Mouse (Mus musculus) ovary, postnatal 10 days (tissue): ENCODE measurements around the gene Sugp2.
"Not testable (repeated sequence)": the region's sequence is repeated elsewhere in the genome, so short reads cannot be mapped to it uniquely, and the experiment has no call there.

Experiments
- DNase-seq: peaks from one replicate; pipeline ENCODE4 v3.0.0; 2022; ENCODE audit warnings: low spot score

The Sugp2 gene

GRCm38 (mm10) chr8:70234080-70234780 is at the start of gene Sugp2, which contains the start of gene Armc6:
Gene Sugp2, plus strand, starts transcription at chr8:70234226.
Gene Armc6, minus strand, starts transcription at chr8:70234466.
- peak; percentile 94 for DNase-seq

DNA sequence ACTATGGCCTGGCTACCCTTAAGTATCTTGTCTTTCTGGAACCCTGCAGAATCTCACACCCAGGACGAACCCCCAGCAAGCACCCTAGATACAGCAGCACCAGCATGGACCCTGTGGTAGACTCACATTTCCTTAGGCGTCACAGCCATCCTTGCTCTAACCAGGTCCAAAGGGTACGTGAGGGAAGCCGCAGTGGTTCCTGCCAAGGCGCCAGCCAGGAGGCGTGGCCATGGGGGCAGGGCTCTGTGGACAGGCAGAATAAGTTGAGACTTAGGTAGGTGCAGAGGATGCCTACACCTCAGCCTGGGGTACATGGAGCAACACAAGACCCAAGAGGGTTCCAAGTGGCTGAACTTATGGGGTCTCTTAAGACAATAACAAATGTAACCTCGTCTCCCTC is 45.3 kb upstream of the Sugp2 start:
- no peak for DNase-seq

DNA sequence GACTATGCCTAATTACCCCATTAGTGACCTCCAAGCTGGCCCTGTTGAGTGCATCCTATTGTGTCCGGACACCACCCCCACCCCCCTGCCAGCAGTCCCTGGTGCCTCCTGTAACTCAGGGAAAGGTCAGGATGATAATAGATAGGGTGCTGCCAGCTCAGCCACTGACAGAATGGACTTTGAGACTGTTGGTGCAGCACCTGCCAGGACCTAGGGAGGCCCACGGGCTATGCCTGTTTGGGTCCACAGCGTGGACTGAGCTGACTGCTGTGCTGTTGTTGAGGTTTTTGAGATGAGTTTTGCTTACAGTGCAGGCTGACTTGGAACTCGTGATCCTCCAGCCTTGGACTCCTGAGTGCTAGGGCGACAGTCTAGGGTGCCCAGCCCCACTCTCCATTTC is 40.8 kb upstream of the Sugp2 start:
- DNase-seq: no peak

DNA sequence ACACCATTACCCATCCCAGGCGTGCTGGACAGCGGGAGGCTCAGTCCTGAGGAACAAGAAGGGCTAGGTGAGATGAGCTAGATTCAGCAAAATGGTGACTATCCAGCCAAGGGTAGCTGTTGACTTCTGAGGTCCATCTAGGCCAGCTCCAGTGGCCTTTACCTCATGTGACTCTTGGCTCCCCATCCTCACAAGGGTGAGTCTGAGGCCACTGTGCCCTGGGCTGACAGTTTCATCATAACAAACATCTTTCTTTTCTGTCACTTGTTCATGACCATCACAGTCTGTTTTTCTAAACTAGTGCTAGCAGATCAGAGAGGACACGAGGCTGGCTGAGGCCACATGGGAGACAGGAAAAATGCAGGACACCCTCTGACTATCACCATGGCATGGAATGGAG is 39.8 kb upstream of the Sugp2 start:
- no peak for DNase-seq

DNA sequence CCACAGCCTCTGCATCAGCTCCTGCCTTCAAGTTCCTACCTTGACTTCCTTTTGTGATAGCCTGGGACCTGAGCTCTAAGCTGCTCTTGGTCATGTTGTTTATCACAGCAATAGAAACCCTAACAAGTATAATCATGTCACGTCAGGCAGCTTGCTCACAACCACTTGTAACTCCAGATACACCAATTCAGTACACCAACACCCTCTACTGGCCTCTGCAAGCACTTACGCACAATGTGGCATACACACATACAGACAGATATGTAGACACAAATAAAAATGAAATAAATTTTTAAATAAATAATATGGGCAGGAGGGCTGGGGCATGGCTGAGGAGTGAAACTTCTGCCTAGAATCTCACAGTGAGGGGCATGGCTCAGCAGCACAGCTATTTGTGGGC is 38.3 kb upstream of the Sugp2 start:
- DNase-seq: no peak

- no peak for DNase-seq
Observed at GRCm38 (mm10) chr8:70197603-70198002, 36.4 kb upstream of the Sugp2 start.

- DNase-seq: no peak
Observed at GRCm38 (mm10) chr8:70200098-70200681, 33.8 kb upstream of the Sugp2 start.

DNA sequence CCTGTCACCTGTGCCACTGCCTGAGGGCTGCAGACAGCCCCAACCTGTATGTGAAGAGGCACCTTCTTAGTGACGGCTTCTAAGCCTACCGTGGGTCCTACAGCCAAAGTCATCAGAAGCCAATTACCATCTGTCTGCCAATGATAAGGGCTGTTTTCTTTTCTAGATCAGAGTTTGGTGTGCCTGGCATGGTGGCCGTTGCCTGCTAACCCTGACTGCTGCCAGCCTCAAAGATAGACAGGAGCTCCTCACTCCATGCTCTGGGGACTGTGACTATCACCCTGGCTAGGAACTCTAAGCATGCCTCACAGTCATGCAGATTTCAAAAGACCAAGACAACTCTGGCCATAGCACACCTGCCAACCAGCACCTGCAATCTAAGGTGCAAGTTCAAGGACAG is 32.6 kb upstream of the Sugp2 start:
- DNase-seq: no peak

DNA sequence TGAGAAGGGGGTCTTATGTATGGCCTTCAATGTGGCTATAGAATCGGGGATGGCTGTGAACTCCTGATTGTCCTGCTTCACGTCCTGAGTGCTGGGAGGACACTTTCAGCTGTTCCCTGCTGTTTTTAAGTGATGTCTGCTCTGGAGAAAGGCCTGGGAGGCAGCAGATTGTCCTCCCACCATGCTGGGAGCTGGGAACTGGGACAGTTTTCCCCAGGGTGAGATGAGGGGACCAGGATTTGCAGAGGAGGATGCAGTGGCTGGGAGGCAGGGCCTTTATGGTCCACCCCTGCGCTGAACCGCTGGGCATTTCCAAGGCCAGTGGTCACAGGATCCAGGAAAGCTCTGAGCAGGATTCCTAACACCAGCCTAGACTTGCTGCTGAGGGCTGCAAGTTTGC is 31.0 kb upstream of the Sugp2 start:
- DNase-seq: no peak

- DNase-seq: no peak
Observed at GRCm38 (mm10) chr8:70204757-70205156, 29.3 kb upstream of the Sugp2 start.

GRCm38 (mm10) chr8:70208130-70208529 is 25.9 kb upstream of the Sugp2 start:
- DNase-seq: no peak

GRCm38 (mm10) chr8:70210538-70210937 is 23.5 kb upstream of the Sugp2 start:
- no peak for DNase-seq

GRCm38 (mm10) chr8:70211275-70211674 is 22.8 kb upstream of the Sugp2 start:
- no peak for DNase-seq

- no peak for DNase-seq
Observed at GRCm38 (mm10) chr8:70211726-70212111, 22.3 kb upstream of the Sugp2 start.

GRCm38 (mm10) chr8:70212112-70213055 is 21.6 kb upstream of the Sugp2 start, which contains the start of gene Slc25a42:
Gene Slc25a42, minus strand, starts transcription at chr8:70212305.
- peak; percentile 82 for DNase-seq

GRCm38 (mm10) chr8:70214411-70214810 is 19.6 kb upstream of the Sugp2 start:
- DNase-seq: no peak

DNA sequence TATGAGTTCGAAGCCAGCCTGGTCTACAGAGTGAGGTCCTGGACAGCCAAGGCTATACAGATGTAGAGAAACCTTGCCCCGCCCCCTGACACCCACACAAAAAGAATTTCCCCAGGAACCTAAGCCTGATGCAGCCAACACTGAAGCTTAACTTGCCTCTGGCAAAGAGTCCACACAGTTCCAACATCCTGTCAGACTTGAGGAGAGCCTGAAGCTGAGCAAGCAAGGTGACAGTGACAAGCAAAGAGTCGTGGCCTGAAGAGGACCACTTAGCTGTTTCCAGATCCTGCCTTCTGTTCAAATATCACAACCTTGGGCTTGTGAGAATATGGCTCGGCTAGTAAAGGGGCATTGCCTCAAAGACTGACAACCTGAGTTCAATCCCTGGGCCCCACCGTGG is 18.9 kb upstream of the Sugp2 start:
- no peak for DNase-seq

DNA sequence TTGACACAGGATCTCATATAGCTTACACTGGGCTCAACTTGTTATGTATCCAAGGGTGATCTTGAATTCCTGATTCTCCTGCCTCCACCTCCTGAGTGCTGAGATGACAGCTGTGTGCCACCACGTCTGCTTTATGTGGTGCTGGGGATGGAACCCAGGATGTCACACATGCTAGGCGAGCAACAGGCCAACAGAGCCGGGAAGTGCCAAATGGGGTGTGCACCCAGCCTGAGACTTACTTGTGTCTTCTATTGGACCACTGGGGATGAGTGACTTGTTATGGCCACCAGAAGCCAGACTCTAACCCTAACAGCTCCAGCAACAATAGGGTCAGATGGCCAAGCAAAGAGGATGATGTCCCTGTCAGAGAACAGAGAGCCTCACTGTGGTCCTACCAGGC is 17.9 kb upstream of the Sugp2 start:
- DNase-seq: not testable (repeated sequence)

DNA sequence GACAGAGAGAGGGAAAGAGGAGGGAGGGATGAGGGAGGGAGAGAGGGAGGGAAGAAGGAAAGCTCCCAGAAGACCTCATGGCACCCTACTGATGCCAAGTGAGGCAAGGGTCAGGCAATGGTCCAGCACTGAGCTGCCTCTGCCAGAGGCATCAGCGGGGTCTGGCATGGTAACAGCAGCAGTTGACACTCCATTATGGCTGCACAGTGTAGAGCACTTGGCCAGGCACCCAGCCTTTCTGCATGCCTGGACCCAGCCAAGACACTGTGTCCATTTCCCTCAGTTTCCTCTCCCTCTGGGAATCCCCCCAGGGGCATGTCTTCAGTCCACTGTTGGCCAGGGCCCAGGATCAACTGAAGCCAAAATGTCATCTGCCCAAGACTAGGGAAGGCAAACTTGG is 17.5 kb upstream of the Sugp2 start:
- no peak for DNase-seq

DNA sequence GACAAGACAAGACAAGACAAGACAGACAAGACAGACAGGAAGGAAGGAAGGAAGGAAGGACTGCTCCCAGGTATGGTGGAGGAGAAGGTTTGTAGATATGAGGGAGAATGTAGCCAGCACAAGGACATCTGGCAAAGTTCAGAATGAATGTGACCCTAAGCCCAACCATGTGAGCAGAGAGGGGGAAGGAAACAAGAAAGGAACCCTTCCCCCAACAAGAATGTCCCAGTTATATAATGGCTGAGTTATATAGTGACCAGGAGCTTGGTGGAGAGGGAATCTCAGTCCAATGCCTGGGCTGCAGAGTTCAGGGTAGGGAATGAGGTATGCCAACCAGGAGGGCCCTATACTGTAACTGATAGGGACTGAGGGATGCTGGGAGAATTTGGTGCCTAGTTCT is 16.6 kb upstream of the Sugp2 start:
- DNase-seq: no peak

DNA sequence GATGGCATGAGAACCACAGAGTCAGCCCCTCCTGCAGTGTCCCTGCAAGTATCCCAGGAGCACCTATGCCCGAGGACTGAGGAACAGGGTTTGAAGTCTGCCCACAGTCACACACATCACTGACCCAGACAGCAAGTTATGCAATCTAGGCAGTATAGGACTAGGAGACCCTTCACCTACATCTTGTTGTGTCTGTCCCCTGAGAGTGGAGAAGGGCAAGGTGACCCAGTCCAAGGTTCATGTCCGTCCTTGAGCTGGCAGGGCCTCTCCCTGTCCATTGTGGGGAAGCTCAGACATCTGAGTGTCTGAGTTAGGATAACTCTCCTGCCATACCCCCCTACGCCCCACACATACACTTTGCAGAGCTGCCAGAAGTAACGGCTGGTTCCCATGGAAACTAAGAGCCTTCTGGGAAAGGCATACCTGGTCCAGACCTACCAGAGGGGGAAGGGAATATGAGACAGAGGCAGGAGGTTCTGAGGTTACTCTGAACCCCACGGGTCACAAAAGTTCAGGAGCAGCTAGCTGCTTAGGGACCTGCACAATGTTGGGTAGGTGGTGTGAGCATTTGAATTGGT is 14.8 kb upstream of the Sugp2 start:
- DNase-seq: no peak

DNA sequence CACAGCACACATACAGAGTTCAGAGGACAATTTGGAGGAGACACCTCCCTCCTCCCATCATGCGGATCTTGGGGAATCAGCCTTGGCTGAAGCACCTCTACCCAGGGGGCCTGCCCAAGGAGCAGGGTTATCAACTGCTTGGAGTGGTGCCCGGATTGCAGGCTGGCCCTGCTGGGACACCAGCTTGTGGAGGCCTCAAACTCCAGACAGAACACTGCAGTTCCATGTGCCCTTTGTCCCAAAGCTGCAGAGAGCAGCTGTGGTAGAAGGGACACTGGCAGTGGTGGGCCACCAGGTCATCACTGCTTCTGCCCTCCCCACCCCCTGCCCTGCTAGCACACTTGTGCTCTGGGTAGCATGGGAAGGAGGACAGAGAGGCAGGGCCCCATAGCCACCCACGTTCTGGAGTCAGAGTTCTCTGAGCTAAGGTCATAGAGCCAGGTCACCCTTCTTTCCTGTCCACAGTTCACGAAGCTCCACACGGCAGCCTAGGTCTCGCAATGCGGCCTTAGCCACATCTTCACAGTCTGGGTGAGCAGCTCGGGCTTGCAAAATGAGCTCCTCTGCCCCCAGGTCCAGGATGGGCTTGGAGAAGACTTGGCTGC is 13.7 kb upstream of the Sugp2 start:
- DNase-seq: no peak
